Mouse (Mus musculus) spleen, adult 18-20 months (tissue): ENCODE results near the gene Nup93.

Experiments used
- DNase-seq, 2 experiments: peaks; one replicate each; pipeline ENCODE4 v3.0.0; 2022; ENCODE audit warnings: mixed read lengths in 2 of 2

Gene Nup93

DNA sequence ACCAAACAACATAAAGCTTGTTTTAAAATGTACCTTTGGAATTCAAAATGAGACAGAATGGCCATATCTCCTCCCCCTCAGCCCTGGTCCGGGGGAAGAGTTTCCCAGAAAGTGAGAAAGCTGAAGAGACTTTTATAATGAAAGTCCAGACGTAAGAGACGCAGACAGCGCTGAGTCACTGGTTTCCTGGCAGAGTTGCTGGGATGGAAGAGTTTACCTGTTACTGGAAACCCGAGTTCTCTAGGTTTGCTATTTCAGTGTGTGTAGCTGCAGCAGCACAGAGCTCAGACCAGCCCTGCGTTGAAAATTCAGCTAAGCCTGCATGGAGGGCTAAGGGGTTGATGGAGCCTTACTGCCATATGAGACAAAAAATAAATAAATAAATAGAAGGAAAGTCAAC is 108.7 kb downstream of the Nup93 start:
- DNase-seq = peak in 1 of 2 experiments; percentile 1

- peak in 1 of 2 experiments; percentile 5 for DNase-seq
Observed at GRCm38 (mm10) chr8:94324071-94324470, 109.7 kb downstream of the Nup93 start.

DNA sequence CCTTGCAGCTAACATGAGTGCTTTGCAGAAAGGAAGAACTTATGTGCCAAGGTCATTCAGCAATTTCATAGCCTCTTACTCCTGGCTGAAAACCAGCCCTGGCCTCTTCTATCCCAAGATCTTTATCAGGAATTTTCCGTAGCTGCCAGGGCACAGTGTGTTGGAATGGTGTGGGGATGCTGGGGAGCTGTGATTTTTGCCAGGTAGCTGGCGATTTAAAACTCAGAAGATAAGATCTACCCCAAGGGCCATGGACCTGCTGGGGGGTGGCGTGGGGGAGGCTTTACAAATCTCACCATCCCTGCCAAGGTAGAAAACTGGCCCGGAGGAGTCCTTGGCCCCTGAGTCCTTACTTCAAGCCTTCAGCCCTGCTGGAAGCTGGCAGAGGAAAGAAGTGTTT is 111.7 kb downstream of the Nup93 start:
- no peak for DNase-seq

- no peak for DNase-seq
Observed at GRCm38 (mm10) chr8:94328932-94329728, 114.8 kb downstream of the Nup93 start, which contains the start of gene Slc12a3. Gene Slc12a3, plus strand, starts transcription at chr8:94329201.

DNA sequence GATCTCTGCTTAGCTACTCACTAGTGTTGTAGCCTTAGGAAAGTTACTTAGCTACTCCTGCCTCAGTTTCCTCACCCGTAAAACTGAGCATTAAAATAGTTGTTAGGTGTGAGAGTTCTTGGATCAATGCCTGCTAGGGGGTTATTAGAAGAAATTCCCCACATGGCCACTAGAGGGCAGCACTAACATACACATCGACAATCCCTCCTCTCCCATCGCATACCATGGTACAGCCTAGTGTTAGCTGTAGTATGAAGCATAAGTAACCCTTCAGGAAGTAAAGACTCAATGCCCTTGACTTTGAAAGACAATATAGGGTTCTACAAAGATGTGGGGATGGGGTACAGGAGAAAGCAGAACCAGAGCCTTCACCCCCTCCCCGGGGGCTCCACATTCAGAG is 116.4 kb downstream of the Nup93 start:
- peak in 1 of 2 experiments; percentile 56 for DNase-seq

- no peak for DNase-seq
Observed at GRCm38 (mm10) chr8:94333345-94333744, 119.0 kb downstream of the Nup93 start.

GRCm38 (mm10) chr8:94337559-94337958 is 123.2 kb downstream of the Nup93 start:
- DNase-seq = no peak

GRCm38 (mm10) chr8:94340796-94341195 is 126.4 kb downstream of the Nup93 start:
- no peak for DNase-seq

DNA sequence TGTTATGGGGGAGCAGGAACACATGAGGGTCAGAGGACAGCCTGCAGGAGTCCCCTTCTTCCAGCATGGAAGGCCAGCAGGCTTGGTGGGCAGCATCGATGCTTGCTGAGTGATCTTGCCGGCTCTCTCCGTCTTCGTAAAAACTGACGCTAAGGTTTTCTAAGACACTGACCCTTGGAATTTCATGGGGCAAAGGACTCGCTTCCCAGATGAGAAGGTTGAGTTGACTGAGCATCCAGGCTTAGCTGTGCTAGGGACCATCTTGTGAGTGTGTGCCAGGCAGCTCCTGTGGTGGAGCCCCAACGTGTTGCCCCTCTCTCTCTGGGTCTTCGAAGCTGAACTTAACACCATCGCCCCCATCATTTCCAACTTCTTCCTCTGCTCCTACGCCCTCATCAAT is 128.3 kb downstream of the Nup93 start:
- DNase-seq = no peak

GRCm38 (mm10) chr8:94343290-94343689 is 128.9 kb downstream of the Nup93 start:
- peak; percentile 55 to 81 for DNase-seq

DNA sequence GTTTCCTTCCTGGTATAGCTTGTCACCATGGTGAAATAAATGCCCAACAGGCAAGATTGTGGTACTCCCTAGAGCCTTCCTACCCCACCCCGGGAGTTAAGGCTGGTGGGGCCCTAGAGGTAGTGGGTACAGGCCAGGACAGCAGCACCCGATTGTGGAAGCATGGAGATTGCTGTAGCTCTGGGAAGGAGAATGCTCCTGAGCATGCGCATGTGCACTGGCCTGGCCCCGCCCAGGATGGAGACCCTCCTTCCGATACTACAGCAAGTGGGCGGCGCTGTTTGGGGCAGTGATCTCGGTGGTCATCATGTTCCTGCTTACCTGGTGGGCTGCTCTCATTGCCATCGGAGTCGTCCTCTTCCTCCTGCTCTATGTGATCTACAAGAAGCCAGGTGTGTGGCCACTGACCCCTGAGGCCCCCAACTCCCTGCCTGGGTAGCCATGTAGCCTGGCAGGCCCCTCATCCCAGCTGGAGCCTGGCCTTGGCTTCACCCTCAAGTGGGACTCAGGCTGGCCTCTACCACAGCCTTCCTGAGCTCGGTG is 129.5 kb downstream of the Nup93 start:
- no peak for DNase-seq

- no peak for DNase-seq
Observed at GRCm38 (mm10) chr8:94345657-94346056, 131.3 kb downstream of the Nup93 start.

GRCm38 (mm10) chr8:94346264-94346663 is 131.9 kb downstream of the Nup93 start:
- DNase-seq = no peak

DNA sequence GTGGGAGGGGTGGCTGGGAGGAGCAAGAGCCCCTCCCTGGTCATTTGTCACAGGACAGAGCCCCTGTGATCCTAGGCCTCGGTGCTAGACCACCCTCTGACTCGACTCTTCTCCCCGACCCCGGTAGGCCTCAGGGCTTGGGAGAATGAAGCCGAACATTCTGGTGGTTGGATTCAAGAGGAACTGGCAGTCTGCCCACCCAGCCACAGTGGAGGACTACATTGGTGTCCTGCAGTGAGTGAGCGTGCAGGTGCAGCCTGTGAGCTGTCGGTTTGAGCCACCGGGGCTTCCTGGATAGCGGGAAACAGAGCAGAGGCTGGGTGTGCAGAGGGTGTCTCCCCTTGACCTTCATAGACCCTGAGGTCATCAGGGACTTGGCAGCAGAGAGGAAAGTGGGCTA is 134.1 kb downstream of the Nup93 start:
- DNase-seq = no peak

- no peak for DNase-seq
Observed at GRCm38 (mm10) chr8:94354069-94354531, 139.7 kb downstream of the Nup93 start.

DNA sequence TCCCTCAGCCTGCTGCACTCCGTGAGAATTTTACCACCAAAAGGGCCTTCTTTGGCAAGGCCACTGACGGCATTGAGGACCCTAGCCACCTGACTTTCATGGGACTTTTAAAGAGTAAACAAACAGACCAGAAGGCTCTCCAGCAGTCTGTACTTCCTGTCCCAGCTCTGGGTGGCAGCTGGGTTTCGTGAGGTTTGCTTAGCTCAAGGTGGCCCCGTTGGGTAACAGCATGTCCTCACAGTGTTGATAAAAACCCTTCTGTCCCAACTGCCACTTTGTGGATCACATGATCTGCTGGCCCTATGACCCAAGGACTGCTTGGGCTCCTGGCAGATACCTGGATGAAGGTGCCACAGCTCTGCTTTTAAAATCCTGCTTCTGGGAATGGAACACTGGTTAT is 140.2 kb downstream of the Nup93 start:
- DNase-seq = peak; percentile 51 to 53

GRCm38 (mm10) chr8:94357220-94357619 is 142.9 kb downstream of the Nup93 start:
- DNase-seq = no peak

DNA sequence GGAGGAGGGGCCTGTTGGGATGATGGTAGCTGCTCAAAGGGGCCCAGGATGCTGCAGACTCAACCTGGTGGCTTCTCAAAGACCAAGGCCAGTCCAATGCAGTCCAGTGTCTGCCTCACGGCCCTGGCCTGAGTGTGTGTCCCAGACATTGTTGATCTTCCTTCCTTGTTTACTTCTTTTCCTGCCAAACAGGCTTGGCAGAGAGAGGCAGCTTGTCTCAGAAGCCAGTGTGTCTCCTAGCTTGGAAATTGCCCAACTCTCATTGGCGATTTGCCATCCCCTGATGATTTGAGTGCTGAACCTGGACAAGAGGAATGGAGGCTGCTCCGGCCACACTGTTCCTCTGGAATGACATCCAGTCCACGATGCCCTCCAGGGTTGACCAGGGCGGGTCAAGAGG is 144.2 kb downstream of the Nup93 start:
- DNase-seq = no peak

DNA sequence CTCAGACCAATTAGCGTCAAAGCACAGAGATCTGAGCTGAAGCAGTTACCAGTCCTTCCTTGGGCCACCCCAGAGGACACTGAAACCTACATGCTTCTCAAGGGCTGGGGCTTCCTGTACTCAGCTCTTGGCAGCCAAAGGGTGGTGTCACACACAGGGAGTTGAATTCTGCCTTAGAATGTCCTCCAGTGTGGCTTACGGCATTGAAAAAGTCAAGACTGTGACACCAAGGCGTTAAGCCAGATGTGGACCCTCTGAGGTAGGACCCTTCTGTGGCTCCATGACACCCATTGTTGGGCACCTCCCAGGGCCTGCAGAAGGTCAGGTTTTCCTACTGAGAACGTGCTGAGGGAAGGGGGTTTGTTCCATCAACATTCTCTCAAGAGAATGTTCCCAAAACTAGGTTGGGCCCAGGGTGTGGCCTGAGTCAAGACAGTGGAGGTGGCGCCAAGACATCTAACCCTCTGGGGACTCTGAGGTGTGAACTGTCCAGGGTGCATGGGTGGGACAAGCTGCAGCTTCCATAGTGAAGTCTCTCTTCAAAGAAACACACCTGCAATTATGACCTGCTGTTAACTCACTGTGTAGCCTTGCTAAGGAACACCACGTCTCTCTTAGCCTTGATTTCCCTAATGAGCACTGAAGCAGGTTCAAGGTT is 147.5 kb downstream of the Nup93 start:
- no peak for DNase-seq

DNA sequence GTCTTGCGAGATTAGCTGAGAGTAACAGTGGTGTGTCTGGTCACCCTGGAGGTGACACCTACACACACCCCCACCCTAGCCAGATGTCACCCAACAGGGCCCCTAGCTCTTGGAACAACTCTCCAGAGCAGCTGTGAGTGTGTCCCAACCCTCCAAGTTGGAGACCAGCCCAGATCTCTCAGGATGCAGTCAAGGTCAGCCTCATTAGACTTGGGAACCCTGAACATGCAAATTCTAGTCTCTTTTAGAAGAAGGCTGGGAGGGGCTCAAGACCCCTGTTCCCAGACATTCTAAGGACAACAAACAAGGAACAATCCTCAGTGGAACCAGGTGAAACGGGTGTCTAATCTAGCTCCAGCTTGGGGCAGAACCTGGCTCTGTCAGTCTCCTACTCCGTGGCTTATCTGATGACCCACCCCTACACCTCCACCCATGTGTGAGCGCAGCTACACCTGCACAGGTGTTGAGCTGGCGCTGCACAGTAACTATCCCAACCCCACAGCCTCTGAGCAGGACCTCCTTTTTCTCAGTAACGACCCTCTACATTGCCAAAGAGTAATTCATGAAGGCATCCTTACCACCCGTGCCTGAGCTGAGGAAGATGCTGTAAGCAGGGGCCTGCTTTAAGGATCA is 148.4 kb downstream of the Nup93 start:
- no peak for DNase-seq

- DNase-seq = peak; percentile 78 to 85
Observed at GRCm38 (mm10) chr8:94363288-94363688, 148.9 kb downstream of the Nup93 start.

DNA sequence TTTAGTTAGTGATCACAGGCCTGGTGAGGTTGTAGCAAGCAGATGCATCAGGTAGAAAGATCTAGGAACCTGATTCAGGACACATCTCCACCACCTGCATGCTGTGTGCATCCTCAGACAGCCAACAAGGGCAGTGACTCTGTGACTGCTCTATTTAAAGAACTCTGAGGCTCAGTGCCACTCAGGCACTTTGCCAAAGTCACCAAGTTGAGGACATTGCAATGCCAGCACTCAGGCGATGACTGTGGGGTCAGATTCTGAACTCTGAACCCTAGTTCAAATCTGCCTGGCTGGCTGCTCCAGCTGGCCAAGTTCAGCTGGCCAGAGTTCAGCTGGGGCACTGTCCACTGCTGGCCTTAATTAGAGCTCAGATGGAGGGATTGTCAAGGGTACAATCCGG is 149.5 kb downstream of the Nup93 start:
- DNase-seq = no peak

- no peak for DNase-seq
Observed at GRCm38 (mm10) chr8:94364686-94365312, 150.4 kb downstream of the Nup93 start.
